Mouse (Mus musculus) heart, postnatal 0 days (tissue): ENCODE results near the gene Kdm5b.

Experiments used
- CTCF ChIP-seq: IDR thresholded peaks from 2 replicates; pipeline ENCODE4 v1.5.1; 2016; ENCODE audit warnings: antibody characterized with exemption, control low read depth, low read depth
- EP300 ChIP-seq: IDR thresholded peaks from 2 replicates; pipeline ENCODE4 v1.6.1; 2016; ENCODE audit warnings: antibody characterized with exemption, low read depth

- no peak; the same call in 1 of the 2 replicates for TF ChIP-seq CTCF
- TF ChIP-seq EP300, result no peak
These were observed 47.3 kb downstream of the Kdm5b start for GRCm38 (mm10) chr1:134607279-134607678.
